Mouse (Mus musculus) bone marrow macrophage, adult 2 months (primary cell): ENCODE data around the gene Gvin1.

ENCODE experiments used
- CTCF ChIP-seq: IDR thresholded peaks from 2 replicates; pipeline ENCODE4 v1.5.1; 2012; ENCODE audit warnings: low read depth, mild to moderate bottlenecking, low read length, moderate library complexity
- POLR2A ChIP-seq: IDR thresholded peaks from 2 replicates; pipeline ENCODE4 v1.6.1; 2012; ENCODE audit warnings: mild to moderate bottlenecking, low read depth, low read length, borderline replicate concordance

DNA sequence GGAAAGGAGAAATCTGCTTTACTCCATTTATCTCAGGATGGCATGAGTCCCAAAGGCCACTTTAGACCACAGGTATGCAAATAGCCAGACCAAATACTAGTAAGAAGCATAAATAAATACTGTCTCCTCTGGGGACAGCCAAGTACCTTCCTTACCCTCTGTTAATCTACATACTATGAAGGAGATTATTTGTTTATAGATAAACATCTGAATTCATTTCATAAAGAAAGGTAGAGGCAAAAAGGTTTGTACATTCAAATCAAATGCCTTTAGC lies 22.0 kb upstream of the Gvin1 start:
- TF ChIP-seq CTCF (no peak), POLR2A (no peak)
